Mouse (Mus musculus): ENCODE results near the gene Gss. TPM values are rescaled to one million over a fixed set of nuclear protein-coding genes. Genes with fewer than 3 reads are reported as not detected.

Gene Gss
- 43.4 and 43.9 TPM in 2 replicates for polyA plus RNA-seq (2015; fragmentation: Nextera tagmentation; extraction: Ambion mirVana)

DNA sequence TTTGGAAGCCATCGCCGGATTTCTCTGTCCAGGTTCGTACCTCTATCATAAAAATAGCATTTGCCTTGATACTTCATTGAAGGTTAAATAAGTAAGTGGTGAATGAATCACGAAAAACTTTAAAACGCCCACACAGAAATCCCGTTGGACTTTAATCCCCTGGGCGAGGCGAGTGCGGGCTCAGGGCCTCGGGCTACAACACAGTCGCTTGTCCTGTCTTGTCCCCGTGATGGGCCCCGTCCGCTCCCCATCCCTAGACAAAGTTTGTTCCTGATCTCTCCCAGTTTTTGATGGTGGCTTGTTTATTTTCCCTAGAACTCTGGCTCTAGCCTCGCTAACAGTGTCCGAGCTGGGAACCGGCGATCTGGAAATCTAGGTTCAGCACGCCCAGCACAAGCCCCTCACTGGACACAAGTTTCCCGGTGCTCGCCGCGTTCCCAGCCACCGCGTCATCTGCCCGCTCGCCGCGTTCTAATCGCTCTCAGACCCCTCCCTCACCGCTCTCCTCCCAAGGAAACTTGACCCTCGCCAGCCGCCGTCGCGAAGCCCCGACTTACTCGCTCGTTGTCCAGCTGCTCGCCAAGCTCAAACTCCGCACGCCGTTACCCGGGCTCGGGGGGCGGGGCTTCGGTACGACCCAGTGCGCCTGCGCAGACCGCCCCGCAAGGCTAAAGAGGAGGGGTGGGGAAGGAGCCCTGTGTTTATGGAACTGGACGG is at the start of gene Gss:
Gene Gss, minus strand, starts transcription at position 674 of the 717 bp plus-strand sequence.
- Histone ChIP-seq H3K4me3 (replicated peaks) (peak within 1 kb of the TSS; percentile 68), H3K4me1 (peaks cover 5% of the 10 kb centered on the region; the same call in 1 of the 2 replicates), H3K36me3 (no peaks in the 10 kb centered on the region), H3K27me3 (replicated peaks) (no peaks in the 10 kb centered on the region), H3K27ac (peak within 1 kb of the TSS; percentile 85), H3K9ac (peak within 1 kb of the TSS; percentile 52; the same call in 1 of the 2 replicates), H3K9me3 (no peaks in the 10 kb centered on the region), H3K4me2 (peak within 1 kb of the TSS; percentile 76)
- ATAC-seq (ENCODE audit: insufficient read depth, low FRiP score, low read depth) = peak; percentile 92
- WGBS = under 1% methylated on average over 53 of the region's 53 CpGs

DNA sequence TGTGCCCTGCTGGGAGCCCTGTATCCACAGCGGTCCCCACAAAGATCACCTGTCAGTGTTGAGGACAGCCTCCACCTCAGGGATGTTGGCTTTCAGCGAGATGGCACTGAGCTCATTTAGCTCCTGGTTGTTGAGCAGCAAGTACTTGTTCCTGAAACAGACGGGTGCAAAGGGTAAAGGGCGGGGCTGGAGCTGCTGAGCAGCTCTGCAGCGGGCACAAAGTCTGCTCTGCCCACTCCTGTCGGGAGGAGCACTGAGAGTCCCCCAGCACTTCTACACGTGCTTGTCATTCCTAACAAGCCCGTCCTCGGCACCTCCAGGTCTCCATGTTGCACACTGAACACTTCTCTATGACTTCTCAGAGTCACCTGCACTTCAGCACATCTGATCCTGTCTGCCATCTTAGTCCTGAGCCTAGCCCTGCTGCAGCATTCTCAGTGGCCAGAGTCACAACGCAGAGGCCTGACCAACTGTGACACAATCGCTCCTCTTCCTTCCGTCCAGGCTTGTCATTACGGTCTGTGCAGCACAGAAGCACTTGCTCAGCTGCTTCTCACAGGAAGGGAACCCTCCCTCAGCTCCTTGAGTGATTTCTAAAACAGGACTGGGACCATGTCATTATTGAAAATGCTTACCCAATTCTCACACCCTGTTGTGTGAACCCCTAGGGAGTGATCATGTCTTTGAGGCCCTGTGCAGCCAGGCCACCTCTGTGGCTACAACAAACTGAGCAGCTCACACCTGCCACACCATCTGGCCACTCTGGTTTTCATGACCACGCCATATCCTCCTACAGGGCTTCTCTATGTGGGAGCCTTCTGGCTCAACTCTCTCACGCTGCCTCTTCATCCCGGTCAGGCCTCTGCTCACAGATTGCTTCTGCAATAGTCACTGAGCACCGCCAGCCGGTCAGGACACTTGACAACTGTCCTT is 49.2 kb upstream of the Gss start:
- Histone ChIP-seq H3K9me3 (no peaks in the 10 kb centered on the region), H3K4me3 (replicated peaks) (no peak overlapping the region), H3K4me1 (no peaks in the 10 kb centered on the region), H3K27ac (no peak overlapping the region), H3K4me2 (no peak overlapping the region), H3K36me3 (peaks cover 57% of the 10 kb centered on the region), H3K27me3 (replicated peaks) (no peaks in the 10 kb centered on the region), H3K9ac (no peak overlapping the region)
- ATAC-seq (ENCODE audit: insufficient read depth, low FRiP score, low read depth) = no peak
- 81% methylated on average over 18 of the region's 18 CpGs for WGBS

GRCm38 (mm10) chr2:155640656-155641055 is 48.0 kb upstream of the Gss start:
- no peak for ATAC-seq (ENCODE audit: insufficient read depth, low FRiP score, low read depth)
- Histone ChIP-seq H3K9ac (no peak overlapping the region), H3K4me2 (no peak overlapping the region), H3K27ac (no peak overlapping the region), H3K4me3 (replicated peaks) (no peak overlapping the region), H3K27me3 (replicated peaks) (no peaks in the 10 kb centered on the region), H3K9me3 (no peaks in the 10 kb centered on the region), H3K4me1 (no peaks in the 10 kb centered on the region), H3K36me3 (peaks cover 64% of the 10 kb centered on the region)
- WGBS = 88% methylated on average over 6 of the region's 6 CpGs

- Histone ChIP-seq H3K27ac (no peak overlapping the region), H3K9ac (no peak overlapping the region), H3K36me3 (peaks cover 61% of the 10 kb centered on the region), H3K4me2 (no peak overlapping the region), H3K27me3 (replicated peaks) (no peaks in the 10 kb centered on the region; the same call in 1 of the 2 replicates), H3K9me3 (no peaks in the 10 kb centered on the region), H3K4me3 (replicated peaks) (no peak overlapping the region), H3K4me1 (0 out of 2 replicates have a peak, but pooled peaks cover 10% of the 10 kb centered on the region)
- no peak for ATAC-seq (ENCODE audit: insufficient read depth, low FRiP score, low read depth)
- 87% methylated on average over 4 of the region's 4 CpGs for WGBS
These were observed 44.8 kb upstream of the Gss start for GRCm38 (mm10) chr2:155637411-155637810.

- Histone ChIP-seq H3K4me1 (0 out of 2 replicates have a peak, but pooled peaks cover 10% of the 10 kb centered on the region), H3K9ac (no peak overlapping the region), H3K4me2 (no peak overlapping the region), H3K36me3 (peaks cover 61% of the 10 kb centered on the region), H3K27me3 (replicated peaks) (no peaks in the 10 kb centered on the region; the same call in 1 of the 2 replicates), H3K27ac (no peak overlapping the region), H3K4me3 (replicated peaks) (no peak overlapping the region), H3K9me3 (no peaks in the 10 kb centered on the region)
- ATAC-seq (ENCODE audit: insufficient read depth, low FRiP score, low read depth) = no peak
These were observed 44.3 kb upstream of the Gss start for GRCm38 (mm10) chr2:155636881-155637280.

DNA sequence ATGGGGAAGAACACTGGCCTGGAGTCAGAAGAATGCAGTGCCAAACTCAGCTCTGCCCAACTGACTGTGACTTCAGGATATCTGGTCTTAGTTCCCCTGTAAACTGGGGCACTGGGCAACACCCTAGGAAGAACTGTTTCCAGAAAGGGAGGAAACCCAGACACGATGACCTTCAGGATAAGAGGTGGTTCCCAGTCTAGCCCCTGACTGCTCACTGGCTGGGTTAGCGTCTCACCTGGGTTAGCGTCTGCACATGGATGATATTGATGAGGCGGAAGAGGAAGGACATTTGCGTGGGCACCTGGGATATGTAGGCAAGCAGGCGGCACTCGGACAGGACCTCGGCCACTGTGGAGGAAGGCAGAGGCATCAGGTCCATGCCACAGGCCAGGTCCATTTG is 43.4 kb upstream of the Gss start:
- no peak overlapping the region for H3K4me2 ChIP-seq
- 92% methylated on average over 8 of the region's 8 CpGs for WGBS
- no peak overlapping the region for H3K9ac ChIP-seq
- H3K4me3 ChIP-seq (replicated peaks) = no peak overlapping the region
- no peaks in the 10 kb centered on the region for H3K9me3 ChIP-seq
- H3K4me1 ChIP-seq = 0 out of 2 replicates have a peak, but pooled peaks cover 10% of the 10 kb centered on the region
- peaks cover 57% of the 10 kb centered on the region for H3K36me3 ChIP-seq
- H3K27ac ChIP-seq = no peak overlapping the region
- peaks cover 1% of the 10 kb centered on the region; the same call in 1 of the 2 replicates for H3K27me3 ChIP-seq (replicated peaks)
- ATAC-seq (ENCODE audit: insufficient read depth, low FRiP score, low read depth) = no peak

- H3K4me1 ChIP-seq = 0 out of 2 replicates have a peak, but pooled peaks cover 12% of the 10 kb centered on the region
- WGBS = 95% methylated on average over 8 of the region's 8 CpGs
These were observed 42.0 kb upstream of the Gss start for GRCm38 (mm10) chr2:155634562-155634961.

DNA sequence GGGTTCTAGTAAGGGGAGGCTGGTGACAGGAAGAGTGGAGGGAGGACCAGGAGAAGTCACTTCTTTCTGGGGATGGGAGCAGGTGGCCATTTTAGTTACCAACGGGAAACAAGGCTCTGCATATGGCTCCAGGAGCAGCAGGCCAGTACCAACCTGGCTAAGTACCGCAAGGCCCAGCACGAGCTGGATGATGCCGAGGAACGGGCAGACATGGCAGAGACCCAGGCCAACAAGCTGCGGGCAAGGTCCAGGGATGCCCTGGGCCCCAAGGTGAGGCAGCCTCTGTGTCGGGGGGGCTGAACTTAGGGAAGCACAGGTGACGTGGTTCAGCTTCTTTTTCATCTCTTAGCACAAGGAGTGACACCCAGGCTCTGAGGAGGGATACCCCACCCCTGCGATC is 41.1 kb upstream of the Gss start:
- Histone ChIP-seq H3K9ac (no peak overlapping the region), H3K27ac (no peak overlapping the region), H3K4me3 (replicated peaks) (no peak overlapping the region), H3K4me2 (no peak overlapping the region), H3K4me1 (peaks cover 19% of the 10 kb centered on the region), H3K9me3 (no peaks in the 10 kb centered on the region), H3K27me3 (replicated peaks) (peaks cover 22% of the 10 kb centered on the region), H3K36me3 (peaks cover 44% of the 10 kb centered on the region)
- no peak for ATAC-seq (ENCODE audit: insufficient read depth, low FRiP score, low read depth)
- 88% methylated on average over 9 of the region's 9 CpGs for WGBS

More at GRCm38 (mm10) chr2:155634562-155634961, 42.0 kb upstream of the Gss start:
- Histone ChIP-seq H3K36me3 (peaks cover 44% of the 10 kb centered on the region), H3K27me3 (replicated peaks) (peaks cover 15% of the 10 kb centered on the region), H3K4me2 (no peak overlapping the region), H3K9ac (no peak overlapping the region), H3K9me3 (no peaks in the 10 kb centered on the region), H3K4me3 (replicated peaks) (no peak overlapping the region), H3K27ac (no peak overlapping the region)
- ATAC-seq (ENCODE audit: insufficient read depth, low FRiP score, low read depth) = no peak

DNA sequence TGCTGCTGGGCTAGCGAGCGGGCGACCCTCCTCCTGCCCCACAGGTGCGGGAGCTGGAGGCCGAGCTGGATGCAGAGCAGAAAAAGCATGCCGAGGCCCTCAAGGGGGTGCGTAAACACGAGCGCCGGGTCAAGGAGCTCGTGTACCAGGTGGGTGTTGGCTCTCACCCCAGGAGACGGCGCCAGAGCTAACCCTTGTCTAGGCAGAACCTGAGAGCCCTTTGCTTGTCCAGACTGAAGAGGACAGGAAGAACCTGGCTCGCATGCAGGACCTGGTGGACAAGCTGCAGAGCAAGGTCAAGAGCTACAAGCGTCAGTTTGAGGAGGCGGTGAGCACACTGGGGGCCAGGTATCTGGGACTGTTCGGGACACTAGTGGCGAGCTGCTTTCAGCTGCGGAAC is 40.5 kb upstream of the Gss start:
- no peak for ATAC-seq (ENCODE audit: insufficient read depth, low FRiP score, low read depth)
- 64% methylated on average over 19 of the region's 19 CpGs for WGBS
- H3K9me3 ChIP-seq = no peaks in the 10 kb centered on the region

DNA sequence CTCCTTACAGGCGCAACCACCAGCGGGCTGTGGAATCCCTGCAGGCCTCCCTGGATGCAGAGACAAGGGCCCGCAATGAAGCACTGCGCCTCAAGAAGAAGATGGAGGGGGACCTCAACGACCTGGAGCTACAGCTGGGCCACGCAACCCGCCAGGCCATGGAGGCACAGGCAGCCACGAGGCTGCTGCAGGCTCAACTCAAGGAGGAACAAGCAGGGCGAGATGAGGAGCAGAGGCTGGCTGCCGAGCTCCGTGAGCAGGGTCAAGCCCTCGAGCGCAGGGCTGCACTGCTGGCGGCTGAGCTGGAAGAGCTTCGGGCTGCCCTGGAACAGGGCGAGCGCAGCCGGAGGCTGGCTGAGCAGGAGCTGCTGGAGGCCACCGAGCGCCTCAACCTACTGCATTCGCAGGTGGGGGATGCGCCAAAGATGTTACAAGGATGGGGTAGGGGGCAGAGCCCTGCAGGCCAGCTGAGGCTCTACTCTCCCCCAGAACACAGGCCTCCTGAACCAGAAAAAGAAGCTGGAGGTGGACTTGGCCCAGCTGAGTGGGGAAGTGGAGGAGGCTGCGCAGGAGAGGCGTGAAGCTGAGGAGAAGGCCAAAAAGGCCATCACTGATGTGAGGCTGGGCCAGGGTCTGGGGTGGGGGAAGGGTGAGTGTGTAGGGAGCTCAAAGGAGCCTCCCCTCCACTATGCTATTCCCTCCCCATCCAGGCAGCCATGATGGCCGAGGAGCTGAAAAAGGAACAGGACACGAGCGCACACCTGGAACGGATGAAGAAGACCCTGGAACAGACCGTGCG is 39.7 kb upstream of the Gss start:
- H3K27ac ChIP-seq = no peak overlapping the region
- H3K4me1 ChIP-seq = peaks cover 19% of the 10 kb centered on the region
- H3K9ac ChIP-seq = no peak overlapping the region
- H3K4me3 ChIP-seq (replicated peaks) = no peak overlapping the region
- peaks cover 30% of the 10 kb centered on the region for H3K36me3 ChIP-seq
- H3K27me3 ChIP-seq (replicated peaks) = peaks cover 28% of the 10 kb centered on the region
- 68% methylated on average over 30 of the region's 30 CpGs for WGBS
- no peak for ATAC-seq (ENCODE audit: insufficient read depth, low FRiP score, low read depth)
- H3K4me2 ChIP-seq = no peak overlapping the region
- no peaks in the 10 kb centered on the region for H3K9me3 ChIP-seq

More for the DNA sequence above, 40.5 kb upstream of the Gss start:
- Histone ChIP-seq H3K36me3 (peaks cover 38% of the 10 kb centered on the region), H3K4me2 (no peak overlapping the region), H3K9ac (no peak overlapping the region), H3K4me3 (replicated peaks) (no peak overlapping the region), H3K27me3 (replicated peaks) (peaks cover 22% of the 10 kb centered on the region), H3K4me1 (peaks cover 19% of the 10 kb centered on the region), H3K27ac (no peak overlapping the region)

Data from stomach, embryonic 15.5 days (tissue).